Mouse (Mus musculus) megakaryocyte, embryonic 14.5 days (primary cell): ENCODE data around the gene Tbc1d16.

Source experiments
- FLI1 ChIP-seq: IDR thresholded peaks from 2 replicates; pipeline ENCODE4 v1.6.1; 2012; ENCODE audit warnings: low read length, inconsistent platforms, mixed read lengths
- GATA1 ChIP-seq: IDR thresholded peaks from 3 replicates; pipeline ENCODE4 v1.6.1; 2012; ENCODE audit warnings: mixed read lengths, low read length, inconsistent platforms, borderline replicate concordance

DNA sequence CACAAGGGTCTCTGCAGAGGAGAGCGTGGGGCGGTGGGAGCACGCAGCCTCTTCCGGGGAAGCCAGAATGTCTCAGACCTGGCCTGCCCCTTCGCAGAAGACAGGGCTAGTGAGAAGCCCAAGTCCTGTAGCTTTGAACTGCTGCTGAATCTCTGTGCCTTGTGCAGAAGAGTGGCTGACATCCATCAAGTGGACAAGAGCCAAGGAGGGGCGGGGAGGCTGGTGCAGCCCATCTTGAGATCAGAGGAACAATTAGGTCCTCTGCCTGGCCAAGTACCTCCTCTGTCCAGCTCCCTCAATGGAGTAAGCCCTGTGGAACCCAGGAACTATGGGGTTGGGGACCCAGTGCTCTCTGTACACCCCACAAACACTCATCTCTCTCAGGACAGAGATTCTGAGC lies 89.3 kb downstream of the Tbc1d16 start:
- no peak for TF ChIP-seq FLI1
- no peak for TF ChIP-seq GATA1
